Mouse (Mus musculus) cerebellum, adult 2 months (tissue): Measurements from ENCODE around the gene Dio3.

Experiments
- CTCF ChIP-seq: fragments of 200-500 bp; IDR thresholded peaks from 2 replicates; pipeline ENCODE4 v1.5.1; 2011; ENCODE audit warnings: low read depth, mild to moderate bottlenecking, control low read depth, low read length, moderate library complexity, borderline replicate concordance; ENCODE audit not compliant: insufficient read depth
- POLR2A ChIP-seq: fragments of 200-500 bp; IDR thresholded peaks from 2 replicates; pipeline ENCODE4 v1.6.1; 2011; ENCODE audit warnings: low read length, control low read depth, borderline replicate concordance; ENCODE audit not compliant: insufficient read depth

- TF ChIP-seq CTCF (no peak), POLR2A (no peak)
Measured at GRCm38 (mm10) chr12:110244581-110244980, 34.3 kb upstream of the Dio3 start.
